Mouse (Mus musculus) CH12.LX (cell line): ENCODE measurements around the gene Camsap2. TPM values are rescaled to one million over a fixed set of nuclear protein-coding genes. Genes with fewer than 3 reads are reported as not detected.

Experiments
- DNase-seq: peaks from one replicate; pipeline ENCODE4 v3.0.0-alpha.2; 2013; ENCODE audit errors: extremely low read depth
- H3K27ac ChIP-seq: 2 replicates; pipeline ENCODE4 v1.5.1; 2012; ENCODE audit warnings: low read depth, mild to moderate bottlenecking, control low read depth, moderate library complexity; ENCODE audit not compliant: insufficient read depth
- H3K27me3 ChIP-seq: replicated peaks from 2 replicates; pipeline ENCODE3; 2012; ENCODE audit warnings: inconsistent platforms
- H3K36me3 ChIP-seq, 2 experiments: replicated peaks in 1 of 2; 2 replicates each; pipeline versions ENCODE3 to v1.6.1; 2012; ENCODE audit warnings: inconsistent platforms in 1 of 2, low read length in 1 of 2, mild to moderate bottlenecking in 1 of 2, mixed read lengths in 1 of 2, moderate library complexity in 1 of 2; ENCODE audit not compliant: control insufficient read depth in 1 of 2, insufficient read depth in 1 of 2
- H3K4me1 ChIP-seq, 2 experiments: 2 replicates each; pipeline ENCODE4 v1.6.1; 2012; ENCODE audit warnings: inconsistent platforms in 1 of 2, moderate library complexity in 1 of 2; ENCODE audit not compliant: insufficient read depth in 2 of 2, control insufficient read depth in 1 of 2
- H3K4me2 ChIP-seq: 2 replicates; pipeline ENCODE4 v1.6.1; 2012; ENCODE audit warnings: low read depth, mild to moderate bottlenecking, control low read depth; ENCODE audit not compliant: poor library complexity, insufficient read depth, severe bottlenecking
- H3K4me3 ChIP-seq, 3 experiments: fragments of 150-350 bp in 1 of 3; sonication (generic) in 1 of 3; replicated peaks in 1 of 3; 2 replicates each; pipeline versions ENCODE3 to v1.5.1; 2011 to 2012; ENCODE audit warnings: low read depth in 2 of 3, low read length in 2 of 3, mild to moderate bottlenecking in 2 of 3, moderate library complexity in 2 of 3, control low read depth in 1 of 3, improper control_type of control experiment in 1 of 3, inconsistent platforms in 1 of 3, mixed read lengths in 1 of 3; ENCODE audit not compliant: poor library complexity in 1 of 3
- H3K79me2 ChIP-seq: replicated peaks from 2 replicates; pipeline ENCODE4 v1.6.1; 2012; ENCODE audit warnings: mild to moderate bottlenecking, moderate library complexity; ENCODE audit not compliant: control insufficient read depth, poor library complexity, insufficient read depth, severe bottlenecking; ENCODE audit errors: extremely low read depth
- H3K9ac ChIP-seq: 2 replicates; pipeline ENCODE4 v1.6.1; 2012; ENCODE audit warnings: low read depth, mild to moderate bottlenecking, control low read depth, moderate library complexity; ENCODE audit not compliant: insufficient read depth
- H3K9me3 ChIP-seq: replicated peaks from 2 replicates; pipeline ENCODE3; 2012; ENCODE audit warnings: low read length, inconsistent platforms, mixed read lengths
- CHD1 ChIP-seq: IDR thresholded peaks from 2 replicates; pipeline ENCODE4 v1.6.1; 2012; ENCODE audit warnings: low read depth, low read length, improper control_type of control experiment, inconsistent platforms
- CTCF ChIP-seq, 2 experiments: IDR thresholded peaks in 1 of 2; conservative IDR thresholded peaks in 1 of 2; 2 replicates each; pipeline ENCODE4 v1.5.1; 2011 to 2012; ENCODE audit warnings: low read depth in 2 of 2, low read length in 2 of 2, improper control_type of control experiment in 1 of 2, inconsistent platforms in 1 of 2, mild to moderate bottlenecking in 1 of 2, moderate library complexity in 1 of 2
- E2F4 ChIP-seq: IDR thresholded peaks from 2 replicates; pipeline ENCODE4 v1.6.1; 2011; ENCODE audit warnings: low read depth, low read length, improper control_type of control experiment; ENCODE audit not compliant: insufficient replicate concordance
- ELF1 ChIP-seq: IDR thresholded peaks from 2 replicates; pipeline ENCODE4 v1.6.1; 2014; ENCODE audit warnings: low read depth, mild to moderate bottlenecking, inconsistent platforms, low read length, improper control_type of control experiment
- ETS1 ChIP-seq: conservative IDR thresholded peaks from 2 replicates; pipeline ENCODE4 v1.6.1; 2012; ENCODE audit warnings: low read depth, mild to moderate bottlenecking, inconsistent platforms, low read length, improper control_type of control experiment, moderate library complexity
- GABPA ChIP-seq: IDR thresholded peaks from 2 replicates; pipeline ENCODE4 v1.6.1; 2012; ENCODE audit warnings: low read depth, low read length, improper control_type of control experiment, inconsistent platforms; ENCODE audit not compliant: insufficient replicate concordance
- HCFC1 ChIP-seq: IDR thresholded peaks from 2 replicates; pipeline ENCODE4 v1.6.1; 2012; ENCODE audit warnings: low read depth, mild to moderate bottlenecking, inconsistent platforms, low read length, improper control_type of control experiment
- IRF4 ChIP-seq: IDR thresholded peaks from 2 replicates; pipeline ENCODE4 v1.6.1; 2014; ENCODE audit warnings: low read depth, mild to moderate bottlenecking, inconsistent platforms, low read length, improper control_type of control experiment
- JUN ChIP-seq: IDR thresholded peaks from 2 replicates; pipeline ENCODE4 v1.6.1; 2011; ENCODE audit warnings: low read depth, mild to moderate bottlenecking, low read length, improper control_type of control experiment, moderate library complexity; ENCODE audit not compliant: insufficient read depth
- MAFK ChIP-seq: IDR thresholded peaks from 2 replicates; pipeline ENCODE4 v1.6.1; 2011; ENCODE audit warnings: low read length, improper control_type of control experiment; ENCODE audit not compliant: insufficient replicate concordance
- MAX ChIP-seq: IDR thresholded peaks from 2 replicates; pipeline ENCODE4 v1.6.1; 2011; ENCODE audit warnings: low read length, improper control_type of control experiment
- MEF2A ChIP-seq: IDR thresholded peaks from 2 replicates; pipeline ENCODE4 v1.6.1; 2014; ENCODE audit warnings: low read depth, mild to moderate bottlenecking, inconsistent platforms, low read length, improper control_type of control experiment, borderline replicate concordance
- NRF1 ChIP-seq: IDR thresholded peaks from 2 replicates; pipeline ENCODE4 v1.6.1; 2014; ENCODE audit warnings: low read depth, mild to moderate bottlenecking, inconsistent platforms, low read length, improper control_type of control experiment, moderate library complexity
- RAD21 ChIP-seq: IDR thresholded peaks from 2 replicates; pipeline ENCODE4 v1.6.1; 2011; ENCODE audit warnings: low read depth, mild to moderate bottlenecking, low read length, improper control_type of control experiment, moderate library complexity
- RCOR1 ChIP-seq: conservative IDR thresholded peaks from 2 replicates; pipeline ENCODE4 v1.6.1; 2012; ENCODE audit warnings: low read depth, mild to moderate bottlenecking, inconsistent platforms, low read length, improper control_type of control experiment
- USF1 ChIP-seq: IDR thresholded peaks from 2 replicates; pipeline ENCODE4 v1.6.1; 2014; ENCODE audit warnings: low read depth, mild to moderate bottlenecking, inconsistent platforms, low read length, improper control_type of control experiment
- USF2 ChIP-seq: conservative IDR thresholded peaks from 2 replicates; pipeline ENCODE4 v1.6.1; 2011; ENCODE audit warnings: low read depth, low read length, improper control_type of control experiment
- ZKSCAN1 ChIP-seq: IDR thresholded peaks from 2 replicates; pipeline ENCODE4 v1.6.1; 2012; ENCODE audit warnings: low read depth, inconsistent platforms, low read length, improper control_type of control experiment, borderline replicate concordance
- ZNF384 ChIP-seq: IDR thresholded peaks from 2 replicates; pipeline ENCODE4 v1.6.1; 2012; ENCODE audit warnings: low read depth, low read length, improper control_type of control experiment, inconsistent platforms
- dilution Hi-C: fragments of 300-500 bp; cut with MboI; formaldehyde crosslinking; loops from 2 replicates; pipeline ENCODE4 v1.14.3; 2020; ENCODE audit warnings: low sequenced_read_pairs; ENCODE audit not compliant: extremely low pct_unique_long_range_greater_than_20kb, extremely low pct_ligation_motif_present
- in situ Hi-C: fragments of 300-500 bp; cut with MboI; formaldehyde crosslinking; loops from 3 replicates; pipeline ENCODE4 v1.14.3; 2019; ENCODE audit warnings: low sequenced_read_pairs, low pct_ligation_motif_present, low pct_unique_long_range_greater_than_20kb, mixed read lengths
- polyA plus RNA-seq: library from polyadenylated mRNA; unstranded; fragments of >175 nt; gene quantifications from 2 replicates; pipeline ENCODE4 v1.2.1, GENCODE M21; 2012; ENCODE audit warnings: low read depth; ENCODE audit not compliant: insufficient read length
- total RNA-seq, 2 experiments: library from RNA; depleted of rRNA; stranded (reverse); fragments of 300-350 nt in 1 of 2; fragments of >200 nt in 1 of 2; gene quantifications; 2 replicates each; pipeline ENCODE4 v1.2.3; 2012 to 2014

Gene Camsap2
- total and polyA plus RNA-seq, 3 experiments: 5.6 to 11.3 (median 9.5) TPM

- TF ChIP-seq ZKSCAN1 (no peak), MAX (no peak), JUN (no peak), ZNF384 (no peak), CTCF (conservative IDR thresholded peaks at IDR 0.05 in 1 of 2, IDR thresholded peaks at IDR 0.05 in 1 of 2; ENCODE audit: low read depth in 2 of 2, low read length in 2 of 2) (no peak), ELF1 (no peak), CHD1 (no peak), MEF2A (no peak), RCOR1 (no peak), NRF1 (no peak), RAD21 (no peak), USF1 (no peak), MAFK (no peak)
These were observed 33.4 kb upstream of the Camsap2 start for GRCm38 (mm10) chr1:136379261-136379660.

DNA sequence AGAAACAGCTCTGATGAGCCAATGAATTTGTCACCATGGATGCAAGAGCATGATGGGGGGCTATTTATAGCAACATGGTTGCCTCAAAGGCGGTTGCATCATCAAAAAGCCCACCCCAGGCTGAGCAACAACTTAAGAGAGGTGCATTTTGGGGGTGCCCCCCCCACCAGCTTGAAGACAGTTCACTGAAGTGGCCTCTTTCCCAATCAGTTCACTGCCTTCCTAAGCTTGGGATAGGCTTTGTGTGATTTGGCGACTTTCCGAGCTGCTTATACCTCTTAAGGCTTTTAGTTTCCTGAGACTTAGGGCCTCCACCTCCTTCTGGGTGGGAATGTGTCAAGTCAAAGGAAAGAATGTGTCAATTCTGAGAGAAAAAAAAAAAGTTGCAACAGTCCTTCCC, 20.1 kb upstream of the Camsap2 start:
- no peaks in the 10 kb centered on the region for H3K79me2 ChIP-seq
- H3K36me3 ChIP-seq: no peaks in the 10 kb centered on the region
- H3K4me3 ChIP-seq: no peak overlapping the region
- no peak overlapping the region for H3K4me2 ChIP-seq
- H3K4me1 ChIP-seq: no peaks in the 10 kb centered on the region
- H3K9me3 ChIP-seq: no peaks in the 10 kb centered on the region
- TF ChIP-seq GABPA (no peak), E2F4 (no peak), USF1 (no peak), HCFC1 (no peak), ZKSCAN1 (no peak), CTCF (conservative IDR thresholded peaks at IDR 0.05 in 1 of 2, IDR thresholded peaks at IDR 0.05 in 1 of 2; ENCODE audit: low read depth in 2 of 2, low read length in 2 of 2) (no peak), IRF4 (no peak), MAFK (no peak), ETS1 (no peak), USF2 (no peak)
- no peak overlapping the region for H3K9ac ChIP-seq
- H3K27ac ChIP-seq: no peak overlapping the region
- DNase-seq: no peak
- dilution Hi-C loops: no loop called here
- in situ Hi-C loops: no loop called here
- H3K27me3 ChIP-seq: no peaks in the 10 kb centered on the region

More at GRCm38 (mm10) chr1:136379261-136379660, 33.4 kb upstream of the Camsap2 start:
- no peaks in the 10 kb centered on the region for H3K27me3 ChIP-seq
- in situ Hi-C loops: no loop called here
- dilution Hi-C loops: no loop called here
- H3K4me1 ChIP-seq: peaks cover 0 to 4% of the 10 kb centered on the region in 2 experiments; a peak in 1 of 4 replicates
- H3K79me2 ChIP-seq: no peaks in the 10 kb centered on the region
- H3K4me3 ChIP-seq: no peak overlapping the region
- H3K4me2 ChIP-seq: no peak overlapping the region
- no peaks in the 10 kb centered on the region for H3K36me3 ChIP-seq
- no peak for DNase-seq
- peaks cover 2% of the 10 kb centered on the region for H3K9me3 ChIP-seq
- no peak overlapping the region for H3K27ac ChIP-seq
- H3K9ac ChIP-seq: no peak overlapping the region
